Mouse (Mus musculus) cortical plate, adult 2 months (tissue): ENCODE data around the gene Samd5.

Experiments
- CTCF ChIP-seq: fragments of 200-500 bp; IDR thresholded peaks from 2 replicates; pipeline ENCODE4 v1.5.1; 2011; ENCODE audit warnings: mild to moderate bottlenecking, control low read depth, low read length; ENCODE audit not compliant: insufficient read depth; ENCODE audit errors: extremely low read depth
- POLR2A ChIP-seq: fragments of 200-500 bp; IDR thresholded peaks from 2 replicates; pipeline ENCODE4 v1.6.1; 2011; ENCODE audit warnings: mild to moderate bottlenecking, low read length, control low read depth; ENCODE audit not compliant: insufficient read depth; ENCODE audit errors: extremely low read depth

DNA sequence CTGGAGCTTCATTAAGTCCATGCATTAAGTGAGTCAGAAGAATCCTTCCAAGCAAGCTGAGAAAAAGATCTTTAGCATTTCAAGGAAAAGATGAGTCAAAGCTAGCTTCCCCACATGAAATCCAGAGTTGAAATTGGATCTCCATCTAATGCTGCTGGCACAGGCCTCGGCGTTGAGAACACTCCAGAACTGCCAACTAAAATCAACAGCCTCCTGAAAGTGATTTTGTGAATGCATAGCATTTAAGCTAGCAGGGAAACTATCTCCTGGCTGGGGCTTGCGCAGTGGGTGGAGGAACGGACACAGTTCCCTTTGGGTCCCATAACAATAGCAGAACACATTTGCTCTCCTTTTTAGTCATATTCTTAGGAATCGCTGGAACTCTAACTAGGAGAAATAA is 88.7 kb downstream of the Samd5 start:
- no peak for TF ChIP-seq CTCF
- TF ChIP-seq POLR2A = no peak
